Mouse (Mus musculus) heart, adult 18-20 months (tissue): ENCODE measurements around the gene Serinc5. TPM values are rescaled to one million over a fixed set of nuclear protein-coding genes. Genes with fewer than 3 reads are reported as not detected.

Experiments used
- DNase-seq, 2 experiments: peaks; one replicate each; pipeline ENCODE4 v3.0.0; 2021 to 2022; ENCODE audit warnings: mixed read lengths in 1 of 2
- total RNA-seq, 2 experiments: library from RNA; stranded (reverse); gene quantifications; 2 replicates each; pipeline ENCODE4 v1.2.3; 2021

Gene Serinc5
- total RNA-seq, 2 experiments from 2014 or later = 10.2 to 12.4 TPM

DNA sequence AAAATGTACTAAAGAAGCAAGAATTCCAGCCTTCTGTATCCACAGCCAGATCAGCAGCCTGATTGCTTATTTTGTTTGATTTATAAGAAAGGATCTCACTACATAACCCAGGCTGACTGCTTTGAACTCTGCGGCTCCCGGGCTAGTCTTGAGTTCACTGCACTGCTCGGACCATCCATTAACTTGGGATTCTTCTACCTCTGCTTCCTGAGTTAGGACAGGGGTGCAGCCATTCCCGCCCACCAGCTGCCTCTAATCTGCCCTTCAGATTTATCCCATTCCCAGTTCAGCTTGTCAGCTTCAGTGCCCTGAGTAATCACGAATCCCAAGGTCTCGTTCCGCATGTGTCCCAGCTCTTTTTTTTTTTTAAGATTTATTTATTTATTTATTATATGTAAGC is 93.3 kb downstream of the Serinc5 start:
- no peak for DNase-seq

DNA sequence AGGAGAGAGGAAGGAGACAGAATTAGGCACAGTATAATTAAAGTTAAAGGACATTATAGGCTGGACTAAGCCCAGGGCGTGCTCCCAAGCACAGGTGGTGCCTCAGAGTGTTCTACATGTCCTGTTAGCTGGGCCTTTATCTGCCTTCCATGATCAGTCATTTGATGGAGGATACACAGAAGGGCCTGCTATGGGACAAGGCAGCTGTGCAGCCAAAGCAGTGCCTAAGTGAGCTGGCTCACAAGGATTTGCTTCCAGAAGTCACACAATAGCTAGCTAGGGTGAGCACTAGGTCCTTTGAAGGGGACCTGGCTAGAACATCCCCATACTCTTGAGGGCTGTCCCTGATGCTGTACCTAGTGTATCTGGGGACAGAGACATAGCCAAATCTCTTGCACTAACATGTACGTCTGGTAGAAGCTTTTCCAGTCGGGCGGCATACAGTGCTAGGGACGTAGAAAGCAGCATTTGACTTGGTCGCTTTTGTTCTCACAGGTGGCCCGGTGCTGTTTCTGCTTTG is 94.2 kb downstream of the Serinc5 start:
- DNase-seq = no peak

DNA sequence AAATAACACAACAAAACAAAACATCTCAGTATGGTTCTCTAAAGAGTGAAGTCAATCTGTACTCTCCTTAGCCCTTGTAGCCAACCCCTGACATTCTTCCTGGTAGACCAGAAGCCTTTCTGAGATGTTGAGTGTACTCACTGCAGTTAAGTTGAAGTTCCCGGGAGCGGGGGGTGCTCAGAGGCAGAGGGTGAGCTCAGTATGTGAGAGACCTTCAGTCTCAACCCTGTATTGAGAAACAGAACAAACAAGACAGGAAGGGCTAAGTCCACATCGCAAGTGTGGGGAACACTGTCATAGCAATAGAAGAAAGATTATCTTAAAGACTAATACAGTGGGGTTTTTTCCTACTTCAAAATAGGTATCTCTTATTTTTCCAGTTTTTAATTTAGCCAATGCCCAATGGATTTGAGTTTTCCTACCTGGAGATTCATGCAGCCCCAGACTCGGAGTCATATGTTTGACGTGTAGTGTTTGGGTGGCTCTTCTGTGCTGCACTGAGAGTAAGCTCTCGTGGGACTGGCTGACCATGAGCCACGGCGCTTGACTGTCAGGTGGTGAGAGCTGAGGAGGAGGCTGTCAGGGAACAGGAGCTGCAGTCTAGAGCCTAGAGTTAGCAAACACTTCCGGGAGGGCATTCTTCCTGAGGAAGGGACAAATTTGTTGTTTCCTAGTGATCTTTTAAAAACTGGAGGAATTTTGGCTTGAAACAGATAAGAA is 95.6 kb downstream of the Serinc5 start:
- no peak for DNase-seq

DNA sequence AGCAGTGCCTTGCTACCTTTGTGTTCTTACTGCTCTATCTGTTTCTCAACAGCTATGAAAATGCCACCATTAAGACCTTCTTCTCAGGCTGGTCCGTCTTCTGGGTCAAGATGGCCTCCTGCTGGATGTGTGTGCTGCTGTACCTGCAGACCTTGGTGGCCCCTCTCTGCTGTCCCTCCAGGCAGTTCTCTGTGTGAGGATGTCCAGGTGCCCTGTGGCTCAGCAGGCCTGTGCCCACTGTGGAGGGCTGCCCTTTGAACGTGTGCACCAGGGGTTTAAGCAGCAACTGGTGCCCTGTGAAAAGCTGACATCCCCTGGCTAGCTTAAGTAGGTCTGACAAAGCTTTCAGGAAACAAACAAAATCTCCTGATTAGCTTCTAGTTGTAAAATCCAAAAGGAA is 97.0 kb downstream of the Serinc5 start:
- DNase-seq = no peak

DNA sequence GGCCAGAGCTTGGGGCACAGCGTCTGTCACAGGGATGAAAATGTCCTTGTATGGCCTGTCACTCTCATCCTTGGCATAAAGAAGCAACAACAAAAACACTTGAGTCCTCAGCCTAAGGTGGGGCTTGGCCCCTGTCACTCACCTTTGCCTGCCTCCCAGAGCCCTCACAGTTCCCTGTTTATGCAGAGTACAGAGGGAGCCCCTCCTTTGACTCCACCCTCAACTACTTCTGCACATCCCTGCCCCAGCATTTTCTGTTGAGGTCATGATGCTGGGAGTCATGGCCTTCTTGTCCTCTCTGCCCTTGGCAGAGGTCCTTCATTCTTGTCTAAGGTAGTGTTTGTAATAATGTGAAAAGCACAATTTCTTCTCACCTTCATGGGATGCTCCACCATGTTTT is 97.6 kb downstream of the Serinc5 start:
- DNase-seq = no peak

DNA sequence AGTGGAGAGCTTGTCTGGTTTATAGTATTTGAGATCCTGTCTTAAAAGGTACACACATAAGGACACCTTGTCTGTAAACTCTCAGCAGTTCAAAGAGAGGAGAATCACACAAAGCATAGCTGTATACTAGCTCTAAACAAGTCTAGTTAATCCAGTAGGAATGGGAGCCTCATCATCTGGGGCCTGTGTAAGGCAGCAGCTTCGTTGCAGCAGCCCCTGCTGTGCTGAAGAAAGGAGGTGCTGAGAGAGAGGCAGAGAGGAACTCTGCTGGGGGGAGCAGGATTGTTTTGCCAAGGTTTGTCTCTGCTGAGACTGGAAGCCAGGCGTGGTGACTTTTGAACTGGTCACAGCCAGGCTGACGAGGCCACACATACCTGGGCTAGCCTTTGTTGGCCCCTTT is 98.6 kb downstream of the Serinc5 start:
- no peak for DNase-seq

DNA sequence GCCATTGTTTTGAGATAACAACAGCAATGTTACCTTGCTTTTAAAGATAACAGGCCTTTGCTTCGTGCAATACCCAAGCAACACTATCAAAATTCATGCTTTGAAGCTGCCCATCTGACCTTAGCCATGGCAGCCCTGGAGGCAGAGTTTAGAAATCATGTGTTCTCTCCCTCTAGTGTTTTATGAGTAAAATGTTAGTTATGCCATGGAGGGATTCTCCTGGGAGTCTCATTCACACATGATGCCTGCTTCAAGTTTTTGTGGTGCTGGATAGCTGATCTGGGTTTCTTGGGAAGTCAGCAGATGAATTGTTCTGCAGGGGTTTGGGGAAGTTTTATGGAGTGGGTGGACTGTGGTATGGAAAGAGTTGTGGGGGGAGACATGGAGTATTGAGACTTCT is 99.5 kb downstream of the Serinc5 start:
- DNase-seq = no peak

DNA sequence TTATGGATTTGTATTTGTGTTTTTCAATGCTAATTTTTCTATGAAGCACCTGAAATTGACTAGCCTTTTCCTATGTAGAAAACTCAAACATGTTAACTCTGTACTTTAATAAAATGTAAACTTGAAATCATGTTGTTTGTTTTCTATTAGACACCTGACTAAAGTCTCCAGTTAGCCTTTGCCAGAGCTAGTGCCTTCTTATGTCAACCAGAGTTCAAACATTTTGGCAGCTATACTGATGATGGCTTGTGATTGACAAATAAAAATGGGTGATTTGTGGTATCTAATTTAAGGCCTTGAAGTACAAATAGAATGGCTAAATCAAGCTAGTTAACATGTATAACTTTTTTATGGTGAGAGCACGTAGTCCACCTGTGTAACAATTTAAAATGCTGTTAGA is 100.9 kb downstream of the Serinc5 start:
- no peak for DNase-seq

DNA sequence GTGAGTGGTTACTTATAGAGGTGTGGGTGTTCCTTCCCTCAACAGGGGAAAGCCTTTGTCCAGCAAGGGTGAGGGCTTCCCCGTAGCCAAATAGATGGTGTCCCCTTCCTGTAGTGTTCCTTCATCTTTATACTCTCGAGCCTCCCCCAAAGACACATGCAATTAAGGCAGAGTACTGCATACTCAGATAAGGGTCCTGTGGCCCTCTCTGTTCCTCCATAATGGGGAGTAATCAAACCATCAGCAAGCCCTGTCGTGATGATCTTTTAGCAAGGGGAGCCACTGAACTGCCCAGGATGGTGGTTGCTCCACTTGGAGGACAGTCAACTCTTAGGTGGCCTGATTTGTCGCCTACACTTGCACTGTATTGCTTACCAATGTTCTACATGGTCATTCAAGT is 101.7 kb downstream of the Serinc5 start:
- DNase-seq = no peak

DNA sequence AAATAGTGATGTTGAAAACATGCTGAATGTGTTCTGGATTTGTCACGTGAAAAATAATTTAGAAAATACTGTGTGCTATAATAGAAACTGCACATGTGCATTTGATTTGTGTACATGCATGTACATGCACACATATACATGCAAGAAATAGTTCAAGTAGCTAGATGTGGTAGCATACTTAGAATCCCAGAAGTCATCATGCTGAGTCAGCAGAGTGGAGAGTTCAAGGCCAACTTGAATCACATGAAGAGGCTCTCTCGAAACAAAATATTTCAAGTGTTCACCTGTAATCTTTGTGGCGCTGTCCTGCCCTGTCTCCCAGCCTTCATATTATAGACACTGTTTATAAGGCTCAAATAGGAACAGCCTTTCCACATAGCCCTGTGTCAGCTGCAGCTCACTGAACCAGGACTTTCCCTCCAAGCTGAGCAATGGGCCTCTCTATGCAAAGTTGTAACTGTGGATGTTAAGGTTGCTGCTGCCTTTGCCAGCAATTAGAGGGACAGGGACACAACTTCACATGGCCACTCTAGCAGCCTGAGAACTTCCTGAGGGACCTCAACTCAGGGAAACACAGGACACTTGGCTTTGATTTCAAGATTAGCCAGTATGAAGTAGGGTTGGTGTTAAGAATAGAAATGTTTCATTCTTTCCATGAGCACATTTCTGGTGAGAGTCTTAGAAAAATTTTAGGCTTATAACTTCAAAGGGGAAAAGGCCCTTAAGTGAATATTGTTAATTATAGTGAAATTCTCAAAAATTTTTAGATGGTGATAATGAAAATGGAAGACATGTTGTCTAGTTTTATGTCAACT is 107.2 kb downstream of the Serinc5 start:
- no peak for DNase-seq

DNA sequence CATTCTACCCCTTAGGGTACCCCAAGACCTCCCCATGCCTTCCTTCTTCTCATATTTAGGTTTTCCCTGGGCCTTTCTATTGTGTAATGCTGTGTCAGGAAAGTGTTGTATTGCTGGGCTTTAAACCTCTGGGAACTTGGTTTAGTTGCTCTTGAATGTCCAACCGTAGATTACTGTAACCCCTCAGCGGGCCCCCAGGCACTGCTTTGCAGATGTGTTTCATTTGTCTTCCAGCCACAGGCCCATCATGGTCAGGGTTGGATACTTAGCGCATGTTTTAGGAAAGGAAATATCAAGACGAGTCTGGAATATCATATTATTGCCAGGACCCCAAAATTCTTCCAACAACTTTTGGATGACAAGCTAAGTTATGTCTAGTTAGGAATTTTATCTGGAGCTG is 110.1 kb downstream of the Serinc5 start:
- no peak for DNase-seq

DNA sequence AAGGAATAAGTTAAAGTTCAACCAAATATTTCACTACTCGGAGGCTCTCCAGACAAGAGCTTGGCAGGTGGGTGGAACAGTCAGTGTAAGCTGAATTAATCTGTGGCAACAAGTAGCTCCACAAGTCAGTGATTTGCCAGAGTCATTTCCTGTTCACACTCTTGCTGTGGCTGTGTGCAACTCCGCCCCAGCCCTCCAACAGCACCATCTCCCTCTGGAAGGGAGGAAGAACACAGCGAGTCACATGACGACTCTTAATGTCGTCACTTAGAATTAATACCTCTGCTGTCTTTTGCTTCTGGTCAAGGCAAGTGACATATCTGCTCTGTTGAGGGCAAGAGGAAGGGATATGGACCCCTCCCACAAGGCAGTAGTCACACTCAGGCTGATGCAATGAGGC is 111.5 kb downstream of the Serinc5 start:
- DNase-seq = no peak

DNA sequence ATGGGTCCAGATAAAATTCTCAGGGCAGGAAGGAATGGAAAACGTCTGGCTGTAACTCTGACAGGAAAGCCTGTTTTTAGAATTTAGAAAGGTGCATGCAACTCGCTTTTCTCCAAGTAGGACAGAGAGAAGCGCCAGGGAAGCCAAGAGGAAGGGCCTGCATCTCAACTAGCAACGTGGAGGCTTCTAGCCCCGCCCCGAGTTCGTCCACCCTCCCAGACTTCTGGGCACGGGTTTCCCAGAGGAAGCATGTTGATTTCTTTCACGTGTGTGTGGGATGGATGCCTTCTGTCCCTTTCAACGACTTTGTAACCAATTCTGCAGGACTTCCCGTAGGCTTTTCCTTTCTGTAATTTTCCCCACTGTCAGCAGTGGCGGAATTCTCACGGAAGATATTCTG is 118.9 kb downstream of the Serinc5 start:
- DNase-seq = peak; percentile 45 to 47

DNA sequence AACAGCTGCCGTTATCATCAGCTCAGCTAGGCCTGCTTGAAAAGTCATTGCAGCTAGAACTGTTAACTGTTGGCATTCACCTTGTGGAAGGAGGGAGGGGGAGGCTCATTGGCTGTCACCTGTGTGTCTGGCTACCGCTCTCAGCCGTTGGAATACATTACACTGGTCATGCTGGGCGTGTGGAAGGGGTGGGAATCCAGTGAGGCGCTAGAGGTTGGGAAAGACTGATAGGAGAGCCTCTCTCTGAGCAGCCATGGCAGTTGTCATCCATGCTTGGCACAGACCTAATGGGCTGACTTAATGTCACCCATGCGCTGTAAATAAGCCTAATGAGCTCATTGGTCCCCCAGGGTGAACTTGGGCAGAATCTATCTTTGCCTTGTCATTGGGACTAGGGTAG is 120.9 kb downstream of the Serinc5 start:
- peak in 1 of 2 experiments; percentile 50 for DNase-seq

DNA sequence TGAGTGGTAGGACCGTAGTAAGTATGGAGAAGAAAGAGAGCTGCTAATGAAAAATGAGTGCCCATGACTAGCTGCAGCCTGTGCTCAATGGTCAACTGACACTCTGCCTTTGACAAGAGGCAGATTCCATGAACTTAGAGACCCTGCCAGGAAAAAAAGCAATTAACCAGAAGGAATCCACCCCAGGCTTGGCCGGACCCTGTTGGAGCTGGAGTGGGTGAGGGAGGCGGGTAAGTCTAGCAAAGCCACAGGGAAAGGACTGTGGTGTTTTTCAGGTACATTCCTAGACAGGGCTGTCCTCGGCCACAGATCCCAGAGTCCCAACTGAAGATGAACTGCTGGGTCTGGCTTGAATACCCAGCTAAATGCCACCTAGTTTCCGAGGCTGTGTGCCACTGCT is 121.9 kb downstream of the Serinc5 start:
- no peak for DNase-seq

DNA sequence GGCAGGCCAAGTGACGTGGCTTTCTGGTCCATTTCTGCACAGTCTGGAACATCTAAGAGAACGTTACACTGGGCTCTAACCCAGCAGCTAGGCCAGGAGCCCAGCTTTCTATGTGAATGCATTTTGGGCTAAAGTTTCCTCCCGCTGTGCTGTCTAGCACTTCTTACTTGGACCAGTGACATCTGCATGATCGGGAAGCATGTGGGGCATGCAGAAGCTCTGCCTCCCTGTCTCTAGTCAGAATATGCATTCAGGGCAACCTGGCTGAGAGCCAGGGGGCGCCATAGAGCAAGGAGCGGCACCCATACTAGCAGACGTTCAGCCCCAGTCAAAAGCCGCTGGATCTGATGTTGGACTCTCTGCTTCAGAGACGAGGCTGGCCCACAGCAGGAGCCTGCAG is 122.4 kb downstream of the Serinc5 start:
- DNase-seq = peak; percentile 21 to 44

DNA sequence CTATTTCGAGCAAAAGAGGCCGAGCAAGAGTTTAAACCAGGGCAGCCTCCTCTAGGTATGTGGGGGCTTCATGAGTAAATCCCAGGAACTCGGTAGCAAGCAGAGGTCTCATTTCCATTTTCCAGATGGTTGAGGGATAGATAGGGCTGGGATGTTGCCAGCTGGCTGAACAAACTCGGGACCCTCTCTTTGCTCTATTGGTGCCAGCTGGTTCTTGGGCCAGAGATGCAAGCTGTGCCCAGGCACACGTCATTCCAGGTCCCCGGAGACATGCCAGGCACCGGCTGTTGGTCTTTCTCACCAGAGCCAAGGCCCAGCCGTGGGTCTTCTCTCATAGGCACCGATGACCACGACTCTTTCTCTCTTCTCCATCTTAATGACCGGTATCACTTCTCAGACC is 122.8 kb downstream of the Serinc5 start:
- no peak for DNase-seq

DNA sequence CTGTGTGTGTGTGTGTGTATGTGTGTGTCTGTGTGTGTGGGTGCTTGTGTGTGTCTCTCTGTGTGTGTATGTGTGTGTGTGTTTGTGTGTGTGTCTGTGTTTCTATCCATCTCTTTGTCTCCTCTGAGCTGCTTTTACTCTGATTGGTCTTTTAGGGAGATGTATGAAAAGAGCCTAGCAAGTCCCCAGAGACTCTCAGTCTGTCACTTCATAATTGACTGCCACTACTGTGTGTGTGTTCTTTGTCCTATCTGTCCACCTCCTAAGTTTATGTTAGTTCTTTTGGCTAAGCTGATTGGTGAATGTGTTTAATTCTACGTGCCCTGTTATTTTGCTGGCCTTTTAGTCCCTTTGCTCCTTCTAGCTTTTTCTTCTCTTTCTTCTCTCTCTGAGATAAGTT is 124.8 kb downstream of the Serinc5 start:
- no peak for DNase-seq

DNA sequence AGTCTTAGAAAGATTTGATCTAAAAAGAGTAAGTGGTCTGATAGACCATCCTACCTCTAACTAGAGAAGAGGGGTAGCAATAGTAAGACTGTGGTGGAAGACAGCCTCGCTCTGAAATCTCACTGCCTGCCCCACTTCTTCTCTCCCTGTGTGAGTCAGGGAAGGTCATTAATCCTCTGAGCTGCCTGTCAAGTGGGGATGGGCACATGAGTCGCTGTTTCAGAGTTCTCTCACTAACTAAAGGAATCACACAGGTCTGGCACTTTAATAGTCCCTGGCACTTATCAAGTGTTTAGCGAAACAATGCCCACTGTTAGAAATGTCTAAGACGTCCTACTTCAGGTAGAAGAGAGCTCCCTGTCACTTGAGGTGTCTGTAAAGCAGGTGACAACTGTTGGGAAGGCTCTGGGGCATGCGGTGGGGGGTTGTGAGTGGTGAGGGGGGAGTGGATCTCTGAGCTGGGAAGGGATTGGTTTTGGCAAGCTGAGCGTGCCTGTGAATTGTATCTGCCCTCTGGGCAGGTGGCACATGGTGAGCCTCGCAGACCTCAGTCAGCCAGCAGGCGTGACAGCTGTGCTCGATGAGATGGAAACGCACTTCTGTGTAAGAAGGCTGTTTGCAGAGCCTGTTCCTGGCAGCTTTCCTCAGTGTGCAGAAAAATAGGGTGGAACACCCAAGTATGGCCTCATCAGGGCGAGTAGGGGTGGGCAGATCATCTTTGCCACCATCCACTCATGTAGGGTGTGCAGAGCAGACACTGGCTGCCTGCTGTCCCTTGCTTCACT is 125.8 kb downstream of the Serinc5 start:
- no peak for DNase-seq

DNA sequence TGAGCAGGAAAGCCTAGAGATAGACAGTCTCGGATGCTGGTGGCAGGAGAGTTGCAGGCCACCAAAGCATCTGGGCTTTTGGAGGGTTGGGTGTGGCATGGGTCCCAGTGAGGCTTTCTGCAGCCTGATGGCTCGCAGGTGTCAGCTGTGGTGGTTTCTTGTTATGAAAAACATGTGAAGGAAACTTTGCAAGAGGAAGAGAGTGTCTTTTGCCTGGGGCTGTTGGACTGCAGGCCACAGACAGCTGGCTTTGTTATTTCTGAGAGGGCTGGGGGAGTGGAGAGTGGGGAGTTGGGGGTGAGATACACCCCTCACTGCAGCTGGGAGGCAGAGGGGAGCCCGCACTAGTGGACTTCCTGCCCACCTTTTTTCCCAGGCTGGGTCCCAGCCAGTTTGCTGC is 127.9 kb downstream of the Serinc5 start:
- no peak for DNase-seq

DNA sequence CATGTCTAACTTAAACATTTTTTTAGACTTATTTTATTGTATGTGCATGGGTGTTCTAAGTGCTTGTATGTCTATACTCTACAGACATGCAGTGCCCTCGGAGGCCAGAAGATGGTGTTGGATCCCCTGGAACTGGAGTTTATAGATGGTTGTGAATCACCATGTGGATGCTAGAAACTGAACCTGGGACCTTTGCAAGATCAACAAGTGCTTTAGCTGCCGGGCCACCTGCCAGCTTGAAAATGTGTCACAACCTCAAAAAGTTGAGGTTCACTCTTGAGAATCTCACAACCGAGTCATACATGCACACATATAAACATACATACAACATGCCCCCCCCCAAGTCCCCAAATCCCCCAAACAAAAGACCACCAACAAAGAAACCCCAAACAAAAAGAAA is 129.0 kb downstream of the Serinc5 start:
- no peak for DNase-seq

DNA sequence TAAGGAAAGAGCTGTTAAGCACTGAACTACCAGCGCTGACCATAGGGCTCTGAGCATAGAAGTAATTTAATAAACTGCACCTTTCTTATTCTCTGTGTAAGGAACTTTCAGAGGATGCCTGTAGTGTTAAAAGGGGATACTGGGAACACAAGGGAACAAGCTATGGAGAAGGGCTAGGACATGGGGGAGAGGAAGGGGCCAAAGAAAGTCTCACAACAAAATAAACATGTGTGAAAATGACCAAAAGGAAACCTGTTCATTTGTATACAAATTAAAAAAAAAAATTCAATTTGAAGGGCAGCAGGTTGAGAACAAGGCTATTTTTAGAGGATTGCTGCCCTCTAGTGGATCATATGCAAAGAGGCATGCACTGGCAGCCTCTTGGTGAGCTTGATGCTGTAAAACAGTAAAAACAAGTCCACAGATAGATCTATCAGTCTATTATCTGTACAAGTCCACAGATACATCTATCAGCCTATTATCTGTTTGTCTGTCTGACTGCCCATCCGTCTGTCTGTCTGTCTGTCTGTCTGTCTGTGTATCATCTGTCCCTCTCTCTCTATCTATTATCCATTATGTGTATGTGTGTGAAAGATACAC is 129.9 kb downstream of the Serinc5 start:
- DNase-seq = peak; percentile 37 to 47
